Mouse (Mus musculus) spleen, adult 2 months (tissue): ENCODE results near the gene Myo16. TPM values are rescaled to one million over a fixed set of nuclear protein-coding genes. Genes with fewer than 3 reads are reported as not detected.

Experiments used
- DNase-seq, 2 experiments: peaks; one replicate each; pipeline versions ENCODE4 v3.0.0 to v3.0.0-alpha.2; 2012 to 2021; ENCODE audit warnings: low spot score in 2 of 2, low read depth in 1 of 2
- H3K27ac ChIP-seq: fragments of 200-500 bp; 2 replicates; pipeline ENCODE4 v1.5.1; 2012; ENCODE audit warnings: low read length, inconsistent platforms; ENCODE audit not compliant: insufficient read depth
- H3K27me3 ChIP-seq: fragments of 200-500 bp; 2 replicates; pipeline ENCODE4 v1.6.1; 2012; ENCODE audit warnings: mild to moderate bottlenecking, moderate library complexity, low read length, inconsistent platforms; ENCODE audit not compliant: control insufficient read depth, insufficient read depth
- H3K36me3 ChIP-seq: fragments of 200-500 bp; 2 replicates; pipeline ENCODE4 v1.6.1; 2012; ENCODE audit warnings: mild to moderate bottlenecking, low read length, inconsistent platforms; ENCODE audit not compliant: control insufficient read depth, insufficient read depth
- H3K4me1 ChIP-seq: fragments of 200-500 bp; 2 replicates; pipeline ENCODE4 v1.6.1; 2011; ENCODE audit warnings: inconsistent platforms; ENCODE audit not compliant: control insufficient read depth, insufficient read depth, insufficient read length
- H3K4me3 ChIP-seq: fragments of 200-500 bp; 2 replicates; pipeline ENCODE4 v1.5.1; 2011; ENCODE audit warnings: mild to moderate bottlenecking, inconsistent platforms; ENCODE audit not compliant: insufficient read depth, insufficient read length; ENCODE audit errors: extremely low read depth
- CTCF ChIP-seq: fragments of 200-500 bp; IDR thresholded peaks from 2 replicates; pipeline ENCODE4 v1.5.1; 2011; ENCODE audit warnings: mild to moderate bottlenecking, inconsistent platforms; ENCODE audit not compliant: insufficient read depth, insufficient read length, insufficient replicate concordance; ENCODE audit errors: extremely low read depth
- POLR2A ChIP-seq: fragments of 200-500 bp; IDR thresholded peaks from 2 replicates; pipeline ENCODE4 v1.6.1; 2011; ENCODE audit warnings: low read depth, low read length, inconsistent platforms
- WGBS: fragments of 180-500 bp; shearing (Covaris S2); methylation state at CpG from one replicate; pipeline ENCODE4 v1.1.7; 2018; 5-methylcytosine and 5-hydroxymethylcytosine counted together
- polyA plus RNA-seq: library from polyadenylated mRNA; depleted of rRNA; stranded (reverse); fragments of >200 nt; gene quantifications from 2 replicates; pipeline ENCODE4 v1.2.3, GENCODE M21; 2012

The Myo16 gene
- polyA plus RNA-seq, 1 experiment = 0.39 TPM

- Histone ChIP-seq H3K4me3 (no peak overlapping the region), H3K27me3 (no peaks in the 10 kb centered on the region), H3K27ac (no peak overlapping the region), H3K4me1 (no peaks in the 10 kb centered on the region), H3K36me3 (no peaks in the 10 kb centered on the region)
- DNase-seq = no peak
- TF ChIP-seq POLR2A (no peak), CTCF (no peak)
- WGBS = 91% methylated on average over 9 of the region's 9 CpGs
Observed at GRCm38 (mm10) chr8:10366141-10366540, 212.4 kb downstream of the Myo16 start.

GRCm38 (mm10) chr8:10372571-10372970, 218.9 kb downstream of the Myo16 start:
- 84% methylated on average over 2 of the region's 2 CpGs for WGBS
- Histone ChIP-seq H3K27ac (no peak overlapping the region), H3K4me1 (no peaks in the 10 kb centered on the region), H3K27me3 (no peaks in the 10 kb centered on the region), H3K4me3 (no peak overlapping the region), H3K36me3 (no peaks in the 10 kb centered on the region)
- no peak for DNase-seq
- TF ChIP-seq CTCF (no peak), POLR2A (no peak)

GRCm38 (mm10) chr8:10387143-10387542, 233.4 kb downstream of the Myo16 start:
- no peak for DNase-seq
- Histone ChIP-seq H3K4me1 (no peaks in the 10 kb centered on the region), H3K27ac (no peak overlapping the region), H3K4me3 (no peak overlapping the region), H3K27me3 (no peaks in the 10 kb centered on the region), H3K36me3 (no peaks in the 10 kb centered on the region)
- 42% methylated on average over 1 of the region's 1 CpGs for WGBS
- TF ChIP-seq POLR2A = no peak
- TF ChIP-seq CTCF = no peak

- Histone ChIP-seq H3K36me3 (no peaks in the 10 kb centered on the region), H3K27me3 (no peaks in the 10 kb centered on the region), H3K27ac (no peak overlapping the region), H3K4me1 (no peaks in the 10 kb centered on the region), H3K4me3 (no peak overlapping the region)
- WGBS = 86% methylated on average over 7 of the region's 7 CpGs
- TF ChIP-seq CTCF = no peak
- no peak for TF ChIP-seq POLR2A
- no peak for DNase-seq
Observed at GRCm38 (mm10) chr8:10391096-10391683, 237.5 kb downstream of the Myo16 start.

GRCm38 (mm10) chr8:10391913-10392312, 238.2 kb downstream of the Myo16 start:
- H3K4me3 ChIP-seq = no peak overlapping the region
- H3K27ac ChIP-seq = no peak overlapping the region
- WGBS = 61% methylated on average over 6 of the region's 6 CpGs
- TF ChIP-seq CTCF (no peak), POLR2A (no peak)
- H3K36me3 ChIP-seq = no peaks in the 10 kb centered on the region
- DNase-seq = no peak
- no peaks in the 10 kb centered on the region for H3K27me3 ChIP-seq
- no peaks in the 10 kb centered on the region for H3K4me1 ChIP-seq

- TF ChIP-seq POLR2A (no peak), CTCF (no peak)
- H3K4me1 ChIP-seq = no peaks in the 10 kb centered on the region
Observed at GRCm38 (mm10) chr8:10394506-10394905, 240.8 kb downstream of the Myo16 start.

GRCm38 (mm10) chr8:10395146-10395545, 241.4 kb downstream of the Myo16 start:
- H3K4me1 ChIP-seq = no peaks in the 10 kb centered on the region
- no peak overlapping the region for H3K4me3 ChIP-seq
- TF ChIP-seq POLR2A = no peak
- TF ChIP-seq CTCF = no peak
- H3K36me3 ChIP-seq = no peaks in the 10 kb centered on the region
- no peak for DNase-seq
- H3K27me3 ChIP-seq = no peaks in the 10 kb centered on the region
- no peak overlapping the region for H3K27ac ChIP-seq
- 77% methylated on average over 7 of the region's 7 CpGs for WGBS

More at GRCm38 (mm10) chr8:10394506-10394905, 240.8 kb downstream of the Myo16 start:
- no peak for DNase-seq
- H3K27ac ChIP-seq = no peak overlapping the region
- H3K27me3 ChIP-seq = no peaks in the 10 kb centered on the region
- WGBS = 72% methylated on average over 2 of the region's 2 CpGs
- H3K36me3 ChIP-seq = no peaks in the 10 kb centered on the region
- H3K4me3 ChIP-seq = no peak overlapping the region
